Mouse (Mus musculus): ENCODE results near the gene Glo1.

- TF ChIP-seq CTCF (IDR thresholded peaks at IDR 0.05; ENCODE audit: control insufficient read depth, insufficient read depth, insufficient read length) (no peak), USF1 (IDR thresholded peaks at IDR 0.05; ENCODE audit: low read depth) (no peak), MAX (IDR thresholded peaks at IDR 0.05) (no peak)
Observed at GRCm38 (mm10) chr17:30637714-30638113, 11.0 kb upstream of the Glo1 start.

Data from C2C12 (cell line).